Mouse (Mus musculus) neural tube, embryonic 14.5 days (tissue): ENCODE data around the gene Vhl. TPM values are rescaled to one million over a fixed set of nuclear protein-coding genes. Genes with fewer than 3 reads are reported as not detected.

ENCODE experiments used
- ATAC-seq: fragments of 200-750 bp; cut with Nextera tagmentation; 2 replicates; pipeline ENCODE4 v1.8.0; 2017; ENCODE audit warnings: low read depth, mild to moderate bottlenecking, moderate TSS enrichment, moderate library complexity
- H3K27ac ChIP-seq: fragments of 300-500 bp; sonication (generic); 2 replicates; pipeline ENCODE4 v1.5.1; 2014; ENCODE audit warnings: low read depth, mild to moderate bottlenecking, control low read depth, low read length, moderate library complexity, mixed read lengths
- H3K27me3 ChIP-seq: fragments of 300-500 bp; sonication (generic); 2 replicates; pipeline ENCODE4 v1.6.1; 2014; ENCODE audit warnings: low read length; ENCODE audit not compliant: control insufficient read depth, insufficient read depth
- H3K36me3 ChIP-seq: fragments of 300-500 bp; sonication (generic); 2 replicates; pipeline ENCODE4 v1.6.1; 2014; ENCODE audit warnings: low read length, mixed read lengths; ENCODE audit not compliant: control insufficient read depth, insufficient read depth
- H3K4me1 ChIP-seq: fragments of 300-500 bp; sonication (generic); 2 replicates; pipeline ENCODE4 v1.6.1; 2014; ENCODE audit warnings: low read length; ENCODE audit not compliant: control insufficient read depth, insufficient read depth
- H3K4me2 ChIP-seq: fragments of 300-500 bp; sonication (generic); 2 replicates; pipeline ENCODE4 v1.6.1; 2014; ENCODE audit warnings: mild to moderate bottlenecking, low read depth, low read length, control low read depth
- H3K4me3 ChIP-seq: fragments of 300-500 bp; sonication (generic); 2 replicates; pipeline ENCODE4 v1.5.1; 2014; ENCODE audit warnings: low read depth, low read length, control low read depth, mixed read lengths
- H3K9ac ChIP-seq: fragments of 300-500 bp; sonication (generic); replicated peaks from 2 replicates; pipeline ENCODE4 v1.6.1; 2014; ENCODE audit warnings: low read depth, mild to moderate bottlenecking, control low read depth, low read length, mixed read lengths
- H3K9me3 ChIP-seq: fragments of 300-500 bp; sonication (generic); 2 replicates; pipeline ENCODE4 v1.6.1; 2016; ENCODE audit warnings: low read length; ENCODE audit not compliant: control insufficient read depth
- WGBS: fragments of 180-500 bp; shearing (Covaris S2); extraction: QIAGEN DNeasy Blood & Tissue Kit; methylation state at CpG from one replicate; pipeline ENCODE4 v1.1.7; 2014; 5-methylcytosine and 5-hydroxymethylcytosine counted together
- polyA plus RNA-seq: library from polyadenylated mRNA; unstranded; fragments of >200 nt; fragmentation: Nextera tagmentation; extraction: Ambion mirVana; gene quantifications from 2 replicates; pipeline ENCODE4 v1.2.1, GENCODE M21; 2014

Gene Vhl
- polyA plus RNA-seq, 1 experiment from 2014 or later, result 83.1 TPM

GRCm38 (mm10) chr6:113600543-113601139 is 23.1 kb upstream of the Vhl start, which contains the start of gene Fancd2os:
Fancd2os (minus strand) TSS chr6:113600715.
- Histone ChIP-seq H3K9me3 (no peaks in the 10 kb centered on the region), H3K4me1 (peaks cover 6% of the 10 kb centered on the region), H3K4me2 (no peak within 1 kb of the TSS), H3K27me3 (no peaks in the 10 kb centered on the region), H3K4me3 (no peak within 1 kb of the TSS), H3K36me3 (no peaks in the 10 kb centered on the region), H3K27ac (no peak within 1 kb of the TSS), H3K9ac (0 out of 2 replicates have a peak within 1 kb of the TSS, but pooled peaks have one; percentile 16)
- no peak for ATAC-seq
- 32% methylated on average over 23 of the region's 23 CpGs for WGBS

DNA sequence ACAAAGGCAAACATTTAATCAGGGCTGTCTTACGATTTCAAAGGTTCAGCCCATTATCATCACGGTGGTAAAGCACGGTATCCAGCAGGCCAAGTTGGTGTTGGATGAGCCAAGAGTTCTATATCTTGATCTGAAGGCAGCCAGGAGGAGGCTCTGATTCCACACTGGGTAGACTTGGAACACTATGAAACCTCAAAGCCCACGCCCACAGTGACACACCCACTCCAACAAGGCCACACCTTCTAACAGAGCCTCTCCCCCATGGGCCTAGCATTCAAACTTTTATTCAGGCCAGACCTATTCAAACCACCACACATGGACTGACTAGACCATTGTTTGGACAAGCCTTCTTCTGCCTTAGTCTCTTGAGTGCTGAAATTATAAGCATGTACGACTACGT is 20.9 kb upstream of the Vhl start:
- H3K4me1 ChIP-seq, result peaks cover 16% of the 10 kb centered on the region

DNA sequence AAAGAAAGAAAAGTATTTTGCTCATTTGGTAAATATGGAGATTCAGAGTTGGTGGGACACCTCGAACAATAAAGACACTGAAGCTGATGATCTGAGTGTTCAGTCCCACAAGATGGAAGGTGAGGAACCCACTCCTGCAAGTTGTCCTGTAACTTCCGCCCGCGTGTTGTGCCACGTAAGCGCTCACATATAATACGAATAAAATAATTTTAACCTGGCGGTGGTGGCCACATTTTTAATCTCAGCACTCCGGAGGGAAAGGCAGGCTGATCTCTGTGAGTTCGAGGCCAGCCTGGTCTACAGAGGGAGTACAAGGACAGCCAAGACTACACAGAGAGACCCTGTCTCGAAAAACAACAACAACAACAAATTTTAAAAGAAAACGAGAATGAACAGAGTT is 19.8 kb upstream of the Vhl start:
- WGBS, result 51% methylated on average over 12 of the region's 12 CpGs
- H3K36me3 ChIP-seq, result no peaks in the 10 kb centered on the region
- H3K27me3 ChIP-seq, result no peaks in the 10 kb centered on the region
- H3K27ac ChIP-seq, result peak overlapping the region; percentile 77
- peak overlapping the region; percentile 94 for H3K4me3 ChIP-seq
- no peaks in the 10 kb centered on the region for H3K9me3 ChIP-seq
- no peak for ATAC-seq
- H3K4me1 ChIP-seq, result peaks cover 16% of the 10 kb centered on the region
- peak overlapping the region; percentile 82 for H3K4me2 ChIP-seq
- peak overlapping the region; percentile 89 for H3K9ac ChIP-seq

More for the DNA sequence above, 20.9 kb upstream of the Vhl start:
- WGBS, result 93% methylated on average over 6 of the region's 6 CpGs
- no peak for ATAC-seq
- H3K4me3 ChIP-seq, result no peak overlapping the region
- H3K27ac ChIP-seq, result no peak overlapping the region
- H3K9me3 ChIP-seq, result no peaks in the 10 kb centered on the region
- no peaks in the 10 kb centered on the region for H3K36me3 ChIP-seq
- H3K27me3 ChIP-seq, result no peaks in the 10 kb centered on the region
- H3K9ac ChIP-seq, result no peak overlapping the region
- H3K4me2 ChIP-seq, result no peak overlapping the region

DNA sequence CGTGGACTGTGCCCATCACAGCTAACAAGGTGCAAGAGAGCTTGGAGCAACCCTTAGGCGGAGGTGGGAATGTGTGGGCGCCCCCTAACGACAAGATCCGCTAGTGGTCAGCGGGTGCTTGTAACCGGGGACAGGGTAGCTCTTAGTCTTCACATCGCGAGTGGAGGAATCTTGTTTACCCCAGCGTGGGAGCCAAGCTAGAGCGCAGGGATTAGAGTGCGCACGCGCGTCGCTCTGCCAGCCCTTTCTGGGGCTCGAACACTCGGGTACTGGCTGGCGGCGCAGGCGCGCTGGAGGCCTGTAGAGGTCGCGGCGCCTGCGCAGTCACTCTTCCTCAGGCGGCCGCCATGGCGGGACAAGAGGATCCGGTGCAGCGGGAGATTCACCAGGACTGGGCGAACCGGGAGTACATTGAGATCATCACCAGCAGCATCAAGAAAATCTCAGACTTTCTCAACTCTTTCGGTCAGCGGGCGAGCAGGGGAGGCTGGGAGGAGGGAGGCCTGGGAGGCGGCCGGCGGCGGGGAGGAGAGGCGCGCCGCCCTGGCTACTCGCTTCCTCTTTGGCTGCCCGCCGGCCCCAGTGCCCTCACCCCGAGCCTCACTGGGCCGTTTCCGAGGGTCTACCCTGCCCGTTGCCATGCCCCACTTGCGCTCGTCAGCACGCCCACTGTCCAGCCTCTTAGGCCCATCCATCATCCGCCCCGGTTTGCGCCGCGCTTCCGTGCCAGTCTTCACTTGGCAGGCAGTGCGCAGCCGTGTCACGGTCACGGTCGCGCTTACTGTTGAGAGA is 19.1 kb upstream of the Vhl start, which contains the start of gene Brk1:
Brk1 (plus strand) TSS at position 341 of the 792 bp plus-strand sequence.
- Histone ChIP-seq H3K9me3 (no peaks in the 10 kb centered on the region), H3K27me3 (no peaks in the 10 kb centered on the region), H3K36me3 (no peaks in the 10 kb centered on the region), H3K4me3 (peak within 1 kb of the TSS; percentile 94), H3K4me2 (peak within 1 kb of the TSS; percentile 82), H3K27ac (peak within 1 kb of the TSS; percentile 77), H3K4me1 (peaks cover 16% of the 10 kb centered on the region), H3K9ac (peak within 1 kb of the TSS; percentile 89)
- WGBS, result under 1% methylated on average over 63 of the region's 65 CpGs
- peak; percentile 95 for ATAC-seq

DNA sequence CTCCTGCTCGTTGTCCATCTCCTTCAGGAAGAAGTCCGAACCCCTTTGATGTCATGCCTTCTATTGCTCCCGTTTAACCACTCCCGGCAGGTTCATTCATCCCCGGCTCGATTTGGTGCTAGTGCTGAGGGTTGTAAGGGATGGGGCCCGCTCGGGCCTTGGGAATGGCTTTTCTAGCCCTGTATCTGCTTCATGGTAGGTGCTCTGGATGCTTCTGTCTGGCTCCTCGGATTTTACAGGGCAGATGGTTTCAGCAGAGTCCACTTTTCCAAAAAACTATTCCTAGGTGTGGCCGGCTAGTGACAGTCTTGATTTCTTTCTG is 18.6 kb upstream of the Vhl start:
- Histone ChIP-seq H3K4me3 (peak overlapping the region; percentile 94), H3K4me1 (peaks cover 16% of the 10 kb centered on the region), H3K4me2 (peak overlapping the region; percentile 82), H3K9ac (peak overlapping the region; percentile 89), H3K27me3 (no peaks in the 10 kb centered on the region), H3K36me3 (no peaks in the 10 kb centered on the region), H3K27ac (peak overlapping the region; percentile 77), H3K9me3 (no peaks in the 10 kb centered on the region)
- WGBS, result 6% methylated on average over 10 of the region's 10 CpGs
- peak; percentile 25; the same call in 1 of the 2 replicates for ATAC-seq

DNA sequence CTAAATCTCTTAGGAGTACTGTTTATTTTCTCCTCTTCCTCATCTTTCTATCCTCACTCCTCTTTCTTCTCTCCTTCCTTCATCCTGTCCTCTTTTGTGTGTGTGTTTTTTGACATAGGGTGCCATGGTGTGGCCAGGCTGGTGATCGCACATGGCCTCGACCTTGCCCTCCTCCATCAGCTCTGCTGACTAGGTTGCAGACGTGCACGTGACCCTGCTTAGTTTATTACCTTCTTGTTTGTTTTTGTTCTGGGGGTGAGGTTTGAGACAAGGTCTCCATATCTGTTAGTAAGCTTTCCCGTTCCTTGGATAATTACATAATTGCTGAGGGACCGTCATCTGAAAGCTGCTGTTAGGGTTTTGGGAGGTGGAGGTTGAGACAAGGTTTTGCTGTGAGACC is 14.9 kb upstream of the Vhl start:
- no peak for ATAC-seq
- WGBS, result 84% methylated on average over 6 of the region's 6 CpGs
- H3K9me3 ChIP-seq, result no peaks in the 10 kb centered on the region
- no peak overlapping the region for H3K4me3 ChIP-seq
- no peaks in the 10 kb centered on the region for H3K27me3 ChIP-seq
- no peaks in the 10 kb centered on the region for H3K36me3 ChIP-seq
- peaks cover 16% of the 10 kb centered on the region for H3K4me1 ChIP-seq
- no peak overlapping the region for H3K27ac ChIP-seq
- H3K9ac ChIP-seq, result no peak overlapping the region
- no peak overlapping the region for H3K4me2 ChIP-seq

DNA sequence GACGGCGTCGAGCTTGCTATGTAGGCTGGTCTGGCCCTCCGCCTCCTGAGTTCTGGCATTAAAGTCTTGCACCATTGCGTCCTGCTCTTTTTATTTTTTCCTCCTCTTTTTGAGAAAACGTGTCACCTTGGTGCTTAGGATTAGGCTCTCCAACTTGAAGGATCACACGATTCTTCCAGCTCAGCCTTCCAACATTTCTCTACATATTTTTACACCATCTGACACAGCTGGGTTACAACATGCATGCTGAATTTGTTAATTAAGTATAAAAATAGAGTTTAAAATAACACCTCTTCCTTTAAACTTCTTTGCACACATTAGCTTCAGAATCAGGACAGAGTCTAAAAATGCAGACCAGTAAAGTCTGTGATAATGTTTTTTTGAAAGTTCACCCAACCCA is 14.5 kb upstream of the Vhl start:
- Histone ChIP-seq H3K4me2 (no peak overlapping the region), H3K4me1 (peaks cover 13% of the 10 kb centered on the region), H3K27ac (no peak overlapping the region), H3K36me3 (peaks cover 3% of the 10 kb centered on the region; the same call in 1 of the 2 replicates), H3K4me3 (no peak overlapping the region), H3K9me3 (no peaks in the 10 kb centered on the region), H3K27me3 (no peaks in the 10 kb centered on the region), H3K9ac (no peak overlapping the region)
- ATAC-seq, result no peak
- WGBS, result 94% methylated on average over 7 of the region's 7 CpGs

DNA sequence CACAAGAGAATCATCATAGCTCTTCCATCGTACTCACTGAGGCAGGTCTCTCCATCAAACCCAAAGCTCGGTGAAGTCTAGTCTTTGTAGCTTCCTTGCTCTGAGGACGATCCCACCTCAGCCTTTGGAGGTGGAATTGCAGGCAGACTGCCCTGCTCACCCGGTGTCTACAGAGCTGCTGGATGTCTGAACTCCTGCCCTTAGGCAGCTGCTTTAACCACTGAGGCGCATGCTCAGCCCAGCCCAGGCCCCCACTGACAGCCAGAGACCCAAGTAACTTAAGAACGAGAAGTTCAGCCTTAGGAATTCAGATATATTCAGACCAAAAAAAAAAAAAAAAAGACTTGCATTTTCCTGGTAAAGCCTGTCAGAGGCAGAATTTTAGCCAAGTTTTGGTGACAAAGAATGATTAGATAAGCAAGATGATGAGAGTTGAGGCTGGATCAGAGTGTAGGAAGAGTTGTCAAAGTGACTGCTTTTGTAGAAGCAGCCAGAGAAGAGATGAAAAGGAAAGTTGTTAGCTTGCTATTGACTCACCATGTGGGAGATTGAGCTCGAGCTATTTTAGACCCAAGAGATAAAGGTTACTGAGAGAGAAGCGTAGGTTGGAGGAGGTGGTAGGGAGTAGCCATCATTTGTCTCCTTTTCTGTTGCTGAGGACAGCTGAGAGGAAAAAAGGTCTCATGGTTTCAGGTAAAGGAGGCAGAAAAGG is 11.3 kb upstream of the Vhl start:
- WGBS, result 95% methylated on average over 8 of the region's 8 CpGs
- ATAC-seq, result no peak
- Histone ChIP-seq H3K36me3 (peaks cover 19% of the 10 kb centered on the region), H3K9me3 (no peaks in the 10 kb centered on the region), H3K27me3 (no peaks in the 10 kb centered on the region), H3K4me2 (no peak overlapping the region), H3K4me3 (no peak overlapping the region), H3K9ac (no peak overlapping the region), H3K4me1 (no peaks in the 10 kb centered on the region), H3K27ac (no peak overlapping the region)

- H3K36me3 ChIP-seq, result peaks cover 24% of the 10 kb centered on the region
- WGBS, result 99% methylated on average over 7 of the region's 7 CpGs
Measured at GRCm38 (mm10) chr6:113614152-113614551, 9.6 kb upstream of the Vhl start.

More at GRCm38 (mm10) chr6:113614152-113614551, 9.6 kb upstream of the Vhl start:
- Histone ChIP-seq H3K9me3 (no peaks in the 10 kb centered on the region), H3K27me3 (no peaks in the 10 kb centered on the region), H3K4me1 (no peaks in the 10 kb centered on the region), H3K4me3 (no peak overlapping the region), H3K9ac (no peak overlapping the region), H3K4me2 (no peak overlapping the region), H3K27ac (no peak overlapping the region)
- ATAC-seq, result no peak
